Mouse (Mus musculus): Measurements from ENCODE around the gene Stxbp6. TPM values are rescaled to one million over a fixed set of nuclear protein-coding genes. Genes with fewer than 3 reads are reported as not detected.

Gene Stxbp6
- total and polyA plus RNA-seq, 3 experiments = not detected

DNA sequence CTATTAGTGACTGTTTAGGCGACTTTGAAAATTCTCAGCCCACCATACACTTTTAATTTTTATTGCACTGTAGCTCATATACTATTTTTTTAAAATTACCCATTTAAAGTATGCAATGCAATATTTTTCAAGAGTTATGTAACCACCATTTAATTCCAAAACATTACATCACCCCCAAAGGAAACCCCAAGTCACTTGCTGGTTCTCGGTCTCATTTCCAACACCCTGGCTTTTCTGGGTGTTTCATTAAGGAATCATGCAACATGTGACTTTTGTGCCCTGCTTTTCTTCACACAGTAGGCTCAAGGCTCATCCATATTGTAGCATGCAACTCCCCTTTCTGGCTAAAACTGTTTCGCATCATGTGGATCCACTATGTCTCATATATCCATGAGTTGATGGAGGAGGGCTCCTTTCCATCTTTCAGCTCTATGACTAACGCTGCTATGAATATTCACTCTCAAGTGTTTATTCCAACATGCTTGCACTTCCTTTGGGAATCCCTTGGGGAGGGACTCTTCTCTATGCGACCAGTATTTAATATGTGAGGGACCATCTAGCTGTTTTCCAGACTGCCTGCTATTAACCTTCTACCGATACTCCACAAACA, 6.3 kb downstream of the Stxbp6 start:
- no peak overlapping the region for H3K9ac ChIP-seq (ENCODE audit: insufficient read depth, low read depth)
- H3K4me3 ChIP-seq (replicated peaks in 1 of 3; ENCODE audit: low read depth in 2 of 3, low read length in 2 of 3, poor library complexity in 1 of 3) = no peak overlapping the region
- no peaks in the 10 kb centered on the region for H3K36me3 ChIP-seq (replicated peaks in 1 of 2; ENCODE audit: control insufficient read depth in 1 of 2, insufficient read depth in 1 of 2, low read length in 1 of 2)
- dilution Hi-C loops (cut with MboI; ENCODE audit: extremely low pct_ligation_motif_present, extremely low pct_unique_long_range_greater_than_20kb, low sequenced_read_pairs) (no loop called here), in situ Hi-C loops (cut with MboI; ENCODE audit: low pct_ligation_motif_present, low pct_unique_long_range_greater_than_20kb, low sequenced_read_pairs) (no loop called here)
- H3K4me1 ChIP-seq (ENCODE audit: control insufficient read depth in 1 of 2, insufficient read depth in 2 of 2) = no peaks in the 10 kb centered on the region
- no peak overlapping the region for H3K4me2 ChIP-seq (ENCODE audit: insufficient read depth, low read depth, poor library complexity, severe bottlenecking)
- no peak for DNase-seq (ENCODE audit: extremely low read depth)
- H3K27me3 ChIP-seq (replicated peaks) = no peaks in the 10 kb centered on the region
- TF ChIP-seq MAZ (IDR thresholded peaks at IDR 0.05; ENCODE audit: low read depth, low read length) (no peak), ZKSCAN1 (IDR thresholded peaks at IDR 0.05; ENCODE audit: borderline replicate concordance, low read depth, low read length) (no peak), HCFC1 (IDR thresholded peaks at IDR 0.05; ENCODE audit: low read depth, low read length) (no peak), EP300 (IDR thresholded peaks at IDR 0.05; ENCODE audit: low read length) (no peak), CHD2 (IDR thresholded peaks at IDR 0.05; ENCODE audit: low read length) (no peak), UBTF (IDR thresholded peaks at IDR 0.05; ENCODE audit: low read depth, low read length) (no peak), CTCF (conservative IDR thresholded peaks at IDR 0.05 in 1 of 2, IDR thresholded peaks at IDR 0.05 in 1 of 2; ENCODE audit: low read depth in 2 of 2, low read length in 2 of 2) (no peak), NELFE (IDR thresholded peaks at IDR 0.05; ENCODE audit: low read depth, low read length) (no peak)
- no peak overlapping the region for H3K27ac ChIP-seq (ENCODE audit: insufficient read depth, low read depth)
- H3K9me3 ChIP-seq (replicated peaks; ENCODE audit: low read length) = peaks cover 81% of the 10 kb centered on the region
- H3K79me2 ChIP-seq (replicated peaks; ENCODE audit: control insufficient read depth, extremely low read depth, insufficient read depth, poor library complexity, severe bottlenecking) = no peaks in the 10 kb centered on the region

GRCm38 (mm10) chr12:45067686-45068085, 6.8 kb downstream of the Stxbp6 start:
- Histone ChIP-seq H3K4me3 (replicated peaks in 1 of 3; ENCODE audit: low read depth in 2 of 3, low read length in 2 of 3, poor library complexity in 1 of 3) (no peak overlapping the region), H3K27me3 (replicated peaks) (no peaks in the 10 kb centered on the region), H3K36me3 (replicated peaks in 1 of 2; ENCODE audit: control insufficient read depth in 1 of 2, insufficient read depth in 1 of 2, low read length in 1 of 2) (no peaks in the 10 kb centered on the region), H3K4me1 (ENCODE audit: control insufficient read depth in 1 of 2, insufficient read depth in 2 of 2) (no peaks in the 10 kb centered on the region), H3K79me2 (replicated peaks; ENCODE audit: control insufficient read depth, extremely low read depth, insufficient read depth, poor library complexity, severe bottlenecking) (no peaks in the 10 kb centered on the region), H3K4me2 (ENCODE audit: insufficient read depth, low read depth, poor library complexity, severe bottlenecking) (no peak overlapping the region), H3K27ac (ENCODE audit: insufficient read depth, low read depth) (no peak overlapping the region), H3K9me3 (replicated peaks; ENCODE audit: low read length) (peaks cover 79% of the 10 kb centered on the region), H3K9ac (ENCODE audit: insufficient read depth, low read depth) (no peak overlapping the region)
- TF ChIP-seq ZC3H11A (IDR thresholded peaks at IDR 0.05; ENCODE audit: low read depth, low read length) = no peak
- no peak for TF ChIP-seq ZMIZ1 (IDR thresholded peaks at IDR 0.05; ENCODE audit: low read depth, low read length)
- TF ChIP-seq NRF1 (IDR thresholded peaks at IDR 0.05; ENCODE audit: low read depth, low read length) = no peak
- TF ChIP-seq JUND (conservative IDR thresholded peaks at IDR 0.05; ENCODE audit: low read depth, low read length) = no peak
- TF ChIP-seq MAZ (IDR thresholded peaks at IDR 0.05; ENCODE audit: low read depth, low read length) = no peak
- TF ChIP-seq EP300 (IDR thresholded peaks at IDR 0.05; ENCODE audit: low read length) = no peak
- TF ChIP-seq CHD1 (IDR thresholded peaks at IDR 0.05; ENCODE audit: low read depth, low read length) = no peak
- no peak for TF ChIP-seq ELF1 (IDR thresholded peaks at IDR 0.05; ENCODE audit: low read depth, low read length)
- no peak for TF ChIP-seq MAX (IDR thresholded peaks at IDR 0.05; ENCODE audit: low read length)
- TF ChIP-seq SIN3A (IDR thresholded peaks at IDR 0.05; ENCODE audit: low read length) = no peak
- no peak for TF ChIP-seq CHD2 (IDR thresholded peaks at IDR 0.05; ENCODE audit: low read length)
- no peak for TF ChIP-seq POLR2AphosphoS2 (IDR thresholded peaks at IDR 0.05; ENCODE audit: low read depth, low read length)
- TF ChIP-seq PAX5 (IDR thresholded peaks at IDR 0.05; ENCODE audit: low read length) = no peak
- no peak for TF ChIP-seq BHLHE40 (IDR thresholded peaks at IDR 0.05; ENCODE audit: low read depth, low read length)
- no peak for TF ChIP-seq CTCF (conservative IDR thresholded peaks at IDR 0.05 in 1 of 2, IDR thresholded peaks at IDR 0.05 in 1 of 2; ENCODE audit: low read depth in 2 of 2, low read length in 2 of 2)
- TF ChIP-seq SMC3 (IDR thresholded peaks at IDR 0.05; ENCODE audit: low read depth, low read length) = no peak
- TF ChIP-seq POLR2A (IDR thresholded peaks at IDR 0.05; ENCODE audit: low read depth, low read length) = no peak
- in situ Hi-C loops (cut with MboI; ENCODE audit: low pct_ligation_motif_present, low pct_unique_long_range_greater_than_20kb, low sequenced_read_pairs) (no loop called here), dilution Hi-C loops (cut with MboI; ENCODE audit: extremely low pct_ligation_motif_present, extremely low pct_unique_long_range_greater_than_20kb, low sequenced_read_pairs) (no loop called here)
- DNase-seq (ENCODE audit: extremely low read depth) = no peak

Measured in CH12.LX (cell line).